Mouse (Mus musculus) limb, embryonic 14.5 days (tissue): ENCODE data around the gene Rgcc. TPM values are rescaled to one million over a fixed set of nuclear protein-coding genes. Genes with fewer than 3 reads are reported as not detected.

Experiments used
- ATAC-seq: fragments of 200-750 bp; cut with Nextera tagmentation; 2 replicates; pipeline ENCODE4 v1.8.0; 2017; ENCODE audit warnings: low read depth, moderate number of reproducible peaks, moderate TSS enrichment; ENCODE audit not compliant: low FRiP score
- DNase-seq: peaks from one replicate; pipeline ENCODE4 v3.0.0-alpha.2; 2015; ENCODE audit warnings: low spot score
- H3K27ac ChIP-seq: fragments of 300-500 bp; sonication (generic); replicated peaks from 2 replicates; pipeline ENCODE4 v1.5.1; 2014; ENCODE audit warnings: low read depth, mild to moderate bottlenecking, low read length, moderate library complexity, mixed read lengths
- H3K27me3 ChIP-seq: fragments of 300-500 bp; sonication (generic); 2 replicates; pipeline ENCODE4 v1.6.1; 2014; ENCODE audit warnings: low read length, mixed read lengths; ENCODE audit not compliant: control insufficient read depth, insufficient read depth
- H3K36me3 ChIP-seq: fragments of 300-500 bp; sonication (generic); 2 replicates; pipeline ENCODE4 v1.6.1; 2014; ENCODE audit warnings: mild to moderate bottlenecking, low read length, moderate library complexity, mixed read lengths; ENCODE audit not compliant: control insufficient read depth, insufficient read depth
- H3K4me1 ChIP-seq: fragments of 300-500 bp; sonication (generic); 2 replicates; pipeline ENCODE4 v1.6.1; 2014; ENCODE audit warnings: antibody characterized with exemption, low read length, mixed read lengths; ENCODE audit not compliant: control insufficient read depth, insufficient read depth
- H3K4me2 ChIP-seq: fragments of 300-500 bp; sonication (generic); replicated peaks from 2 replicates; pipeline ENCODE4 v1.6.1; 2014; ENCODE audit warnings: low read depth, mild to moderate bottlenecking, low read length, moderate library complexity; ENCODE audit not compliant: severe bottlenecking
- H3K4me3 ChIP-seq: fragments of 300-500 bp; sonication (generic); replicated peaks from 2 replicates; pipeline ENCODE4 v1.5.1; 2014; ENCODE audit warnings: low read length
- H3K9ac ChIP-seq: fragments of 300-500 bp; sonication (generic); 2 replicates; pipeline ENCODE4 v1.6.1; 2014; ENCODE audit warnings: mild to moderate bottlenecking, low read depth, low read length, moderate library complexity; ENCODE audit not compliant: severe bottlenecking
- H3K9me3 ChIP-seq: fragments of 300-500 bp; sonication (generic); 2 replicates; pipeline ENCODE4 v1.6.1; 2016; ENCODE audit warnings: low read length; ENCODE audit not compliant: control insufficient read depth
- POLR2A ChIP-seq: fragments of 200-500 bp; IDR thresholded peaks from 2 replicates; pipeline ENCODE4 v1.8.0; 2012; ENCODE audit warnings: inconsistent platforms, mild to moderate bottlenecking, moderate library complexity, borderline replicate concordance; ENCODE audit not compliant: insufficient read depth, insufficient read length; ENCODE audit errors: extremely low read depth
- WGBS: fragments of 180-500 bp; shearing (Covaris S2); extraction: QIAGEN DNeasy Blood & Tissue Kit; methylation state at CpG from one replicate; pipeline ENCODE4 v1.1.7; 2014; 5-methylcytosine and 5-hydroxymethylcytosine counted together
- polyA plus RNA-seq, 2 experiments: library from polyadenylated mRNA; depleted of rRNA in 1 of 2; stranded (reverse) in 1 of 2; unstranded in 1 of 2; fragments of >200 nt; fragmentation: Nextera tagmentation in 1 of 2; extraction: Ambion mirVana in 1 of 2; gene quantifications; 2 replicates each; pipeline versions ENCODE4 v1.2.1 to v1.2.3; 2012 to 2014

The Rgcc gene
- polyA plus RNA-seq, 2 experiments = 55.9 to 65.0 TPM

DNA sequence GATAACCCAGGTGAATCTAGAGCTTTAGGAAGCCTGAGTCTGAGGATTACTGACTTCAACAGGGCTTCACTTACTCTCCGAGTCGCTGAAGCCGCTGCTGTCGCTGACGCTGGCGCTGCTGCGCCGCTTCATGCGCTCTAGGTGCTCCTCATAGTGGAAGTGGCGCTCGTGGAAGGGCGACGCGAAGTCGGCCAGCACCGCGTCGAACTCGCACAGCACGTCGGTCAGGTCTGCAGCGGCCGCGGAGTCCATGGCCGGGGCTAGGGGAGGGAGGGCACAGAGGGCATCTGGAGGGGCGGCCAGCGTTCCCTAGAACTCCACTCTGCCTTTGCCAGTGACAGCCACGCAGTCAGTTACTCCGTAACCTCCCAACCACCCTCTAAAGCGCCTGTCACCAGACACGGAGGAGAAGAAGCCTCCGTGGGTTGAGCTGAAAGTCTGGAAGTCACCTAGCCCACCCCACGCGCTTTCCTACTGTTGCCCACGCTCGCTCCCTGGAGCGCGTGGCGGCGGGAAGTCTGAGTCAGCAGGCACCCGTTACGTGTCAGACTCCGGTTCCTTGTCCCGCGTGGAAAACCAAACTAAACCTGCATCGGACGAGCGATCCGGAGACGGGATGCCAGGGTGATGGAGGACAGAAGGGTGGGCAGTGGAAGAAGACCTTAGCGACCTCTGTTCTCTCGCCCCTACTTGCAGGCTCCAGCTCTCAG, 649 bp downstream of the Rgcc start:
- H3K4me1 ChIP-seq = peaks cover 12% of the 10 kb centered on the region
- H3K36me3 ChIP-seq = no peaks in the 10 kb centered on the region
- 2% methylated on average over 50 of the region's 52 CpGs for WGBS
- no peak for TF ChIP-seq POLR2A
- H3K27me3 ChIP-seq = 0 out of 2 replicates have a peak, but pooled peaks cover 3% of the 10 kb centered on the region
- no peaks in the 10 kb centered on the region for H3K9me3 ChIP-seq
- DNase-seq (no peak), ATAC-seq (0 out of 2 replicates have a peak, but pooled peaks have one; percentile 5)
- H3K27ac ChIP-seq = 0 out of 2 replicates have a peak overlapping the region, but pooled peaks have one; percentile 19
- H3K9ac ChIP-seq = peak overlapping the region; percentile 61
- H3K4me3 ChIP-seq = peak overlapping the region; percentile 61
- peak overlapping the region; percentile 82 for H3K4me2 ChIP-seq

DNA sequence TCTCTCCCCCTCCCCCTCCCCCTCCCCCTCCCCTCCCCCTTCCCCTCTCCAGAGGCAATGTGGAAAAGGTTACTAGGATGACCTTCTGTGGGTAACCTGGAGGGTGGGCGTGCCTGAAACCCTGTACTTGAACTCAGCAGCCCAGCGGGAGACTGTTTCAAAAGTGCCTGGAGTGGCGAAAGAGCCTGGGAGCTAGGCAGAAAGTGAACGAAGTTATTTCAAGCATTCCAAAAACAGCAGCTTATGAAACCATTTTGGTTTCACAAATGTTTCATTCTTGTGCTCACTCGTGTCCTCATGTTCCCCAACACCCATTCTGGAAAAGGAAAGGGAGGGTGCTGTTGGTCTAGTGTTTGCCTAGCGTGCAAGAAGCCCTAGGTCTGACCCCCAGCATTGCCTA, 1.6 kb downstream of the Rgcc start:
- ATAC-seq (no peak), DNase-seq (no peak)
- Histone ChIP-seq H3K36me3 (no peaks in the 10 kb centered on the region), H3K27me3 (0 out of 2 replicates have a peak, but pooled peaks cover 3% of the 10 kb centered on the region), H3K9ac (no peak overlapping the region), H3K4me1 (peaks cover 12% of the 10 kb centered on the region), H3K4me3 (peak overlapping the region; percentile 61), H3K4me2 (peak overlapping the region; percentile 82), H3K9me3 (no peaks in the 10 kb centered on the region), H3K27ac (no peak overlapping the region)
- no peak for TF ChIP-seq POLR2A
- WGBS = 14% methylated on average over 6 of the region's 6 CpGs

DNA sequence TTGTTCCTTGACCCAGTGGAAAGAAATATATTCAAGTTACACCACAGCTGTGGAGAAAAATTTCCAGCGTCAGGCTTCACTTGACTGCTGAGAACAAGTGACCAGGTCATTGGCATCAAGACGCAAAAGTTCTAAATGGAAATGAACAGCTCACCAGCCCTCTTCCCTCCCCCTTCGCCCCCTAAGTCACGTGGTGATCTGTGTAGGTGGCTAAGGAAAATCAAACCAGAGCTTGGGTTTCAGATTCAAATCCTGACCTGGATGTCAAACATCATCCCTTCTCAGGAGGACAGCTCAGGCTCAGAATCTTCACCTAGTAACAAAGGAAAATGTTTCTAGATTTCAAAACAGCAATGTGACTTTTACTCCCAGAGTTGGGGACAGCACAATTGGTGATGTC, 2.2 kb downstream of the Rgcc start:
- WGBS = 45% methylated on average over 4 of the region's 4 CpGs

DNA sequence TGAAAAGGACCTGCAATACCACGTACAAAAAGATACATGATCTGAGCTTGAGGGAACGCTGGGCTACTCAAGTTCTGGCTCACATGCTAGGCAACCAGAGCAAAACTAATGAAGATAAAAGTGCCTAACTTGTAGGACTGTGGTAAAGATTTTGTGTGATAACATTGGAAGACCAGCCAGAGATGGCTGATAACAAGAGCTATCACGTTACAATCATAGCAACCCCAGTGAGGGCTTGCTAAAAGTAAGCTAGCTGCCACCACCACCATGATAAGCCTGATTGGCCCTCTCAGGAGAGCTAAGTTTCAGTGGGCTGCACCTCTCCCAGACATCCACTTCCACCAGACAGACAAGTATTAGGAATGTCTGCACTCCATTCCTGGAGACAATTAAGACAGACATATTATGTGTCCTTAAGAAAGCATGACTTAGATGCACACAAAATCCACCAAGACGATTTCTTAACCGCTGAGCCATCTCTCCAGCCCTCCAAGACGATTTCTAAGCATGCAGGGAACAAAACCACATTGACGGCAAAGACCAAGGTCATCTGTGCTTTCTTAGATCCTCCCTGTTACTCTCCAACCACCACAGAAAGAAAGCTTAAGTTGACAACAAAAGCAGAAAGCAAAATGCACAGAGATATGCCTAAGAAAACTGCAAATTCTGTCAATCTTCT, 3.0 kb downstream of the Rgcc start:
- peaks cover 17% of the 10 kb centered on the region for H3K4me1 ChIP-seq
- WGBS = 69% methylated on average over 7 of the region's 7 CpGs
- no peak for ATAC-seq
- H3K27me3 ChIP-seq = 0 out of 2 replicates have a peak, but pooled peaks cover 3% of the 10 kb centered on the region
- no peaks in the 10 kb centered on the region for H3K9me3 ChIP-seq
- H3K9ac ChIP-seq = no peak overlapping the region
- no peaks in the 10 kb centered on the region for H3K36me3 ChIP-seq
- TF ChIP-seq POLR2A = no peak
- peak overlapping the region; percentile 28; the same call in 1 of the 2 replicates for H3K4me2 ChIP-seq
- H3K4me3 ChIP-seq = peak overlapping the region; percentile 2; the same call in 1 of the 2 replicates
- no peak overlapping the region for H3K27ac ChIP-seq
- no peak for DNase-seq

More for the DNA sequence above, 2.2 kb downstream of the Rgcc start:
- peaks cover 12% of the 10 kb centered on the region for H3K4me1 ChIP-seq
- no peaks in the 10 kb centered on the region for H3K9me3 ChIP-seq
- TF ChIP-seq POLR2A = no peak
- H3K4me3 ChIP-seq = peak overlapping the region; percentile 2; the same call in 1 of the 2 replicates
- H3K9ac ChIP-seq = no peak overlapping the region
- no peak for ATAC-seq
- no peaks in the 10 kb centered on the region for H3K36me3 ChIP-seq
- H3K27ac ChIP-seq = no peak overlapping the region
- peak overlapping the region; percentile 28 for H3K4me2 ChIP-seq
- no peak for DNase-seq
- 0 out of 2 replicates have a peak, but pooled peaks cover 3% of the 10 kb centered on the region for H3K27me3 ChIP-seq

DNA sequence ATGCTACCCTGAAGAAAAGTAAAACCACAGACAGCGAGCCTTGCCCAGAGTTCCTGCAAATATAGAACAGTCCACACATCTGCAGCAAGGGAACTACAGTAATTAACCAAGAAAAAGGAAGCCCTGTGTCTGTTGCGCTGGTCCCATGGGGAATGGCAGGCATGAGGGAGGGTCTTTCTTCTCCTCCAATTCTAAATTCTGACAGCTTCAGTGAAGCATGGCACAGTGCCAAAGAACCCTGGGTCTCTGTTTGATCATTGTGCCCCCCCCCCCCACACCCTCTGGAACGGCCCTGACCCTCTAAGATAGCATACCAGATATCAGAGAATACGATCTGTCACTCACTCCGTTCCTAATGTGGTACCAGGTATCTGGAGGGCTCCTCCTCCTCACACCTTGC, 4.6 kb downstream of the Rgcc start:
- Histone ChIP-seq H3K4me3 (no peak overlapping the region), H3K27ac (no peak overlapping the region), H3K27me3 (0 out of 2 replicates have a peak, but pooled peaks cover 3% of the 10 kb centered on the region), H3K9me3 (no peaks in the 10 kb centered on the region), H3K36me3 (no peaks in the 10 kb centered on the region), H3K4me2 (no peak overlapping the region), H3K4me1 (peaks cover 20% of the 10 kb centered on the region), H3K9ac (no peak overlapping the region)
- ATAC-seq (no peak), DNase-seq (no peak)
- no peak for TF ChIP-seq POLR2A
- WGBS = 33% methylated on average over 5 of the region's 5 CpGs
